In genomic region chr3:99113266-99113837, GRCm38 (mm10) we compare ENCODE assay signal across 27 mouse cellular contexts. TPM values are rescaled to one million over a fixed set of nuclear protein-coding genes. Genes with fewer than 3 reads are reported as not detected.
DNase-seq lines count a peak whose midpoint lies in the region; ATAC-seq and TF ChIP-seq lines count a peak whose summit lies in the region.
"Had no signal": no experiment of that assay in that cellular context is flagged by ENCODE, and none has a peak within 500 bp of the region (broad histone marks: within the 10 kb centered on the region; RNA-seq: fewer than 3 reads in every experiment).

No protein-coding gene starts in this region.

- H3K27ac ChIP-seq in MEL (ENCODE audit: control insufficient read depth, low read depth, low read length) = no peak overlapping the region
- H3K27ac ChIP-seq in limb, embryonic 15.5 days = peak overlapping the region; percentile 66; the same call in 1 of the 2 replicates
- H3K27ac ChIP-seq in hindbrain, embryonic 13.5 days = no peak overlapping the region
- H3K27ac ChIP-seq: forebrain, embryonic 10.5 days; forebrain, embryonic 13.5 days; gastrocnemius, adult 2 months; heart, embryonic 15.5 days; hindbrain, embryonic 15.5 days had no signal

- DNase-seq in 416B (ENCODE audit: low read depth) (peak; percentile 8), MEL (ENCODE audit: low read depth, low spot score) (peak; percentile 31)
- peak; percentile 78 for DNase-seq in fibroblast of lung, adult 2 months (ENCODE audit: low read depth)
- DNase-seq in heart, postnatal 36 days = no peak
- DNase-seq in spleen, postnatal 10 days (ENCODE audit: low spot score in 2 of 2) = no peak
- DNase-seq: adrenal gland, postnatal 10 days; cerebellum, adult 11 months; cerebellum, adult 2 months; cerebellum, adult 9-11 months; cerebellum, postnatal 25 days; embryo, embryonic 11 days; gastrocnemius, adult 2 months; gastrocnemius, postnatal 14 days; heart, adult 11 months; heart, postnatal 10 days; heart, postnatal 4 days had no signal

- H3K9ac ChIP-seq in MEL (ENCODE audit: control insufficient read depth, low read depth, low read length, poor library complexity, severe bottlenecking) = no peak overlapping the region
- no peak overlapping the region for H3K9ac ChIP-seq in limb, embryonic 15.5 days
- H3K9ac ChIP-seq in hindbrain, embryonic 13.5 days = no peak overlapping the region
- H3K9ac ChIP-seq: forebrain, embryonic 13.5 days; heart, embryonic 12.5 days; heart, embryonic 15.5 days; hindbrain, embryonic 15.5 days had no signal

- no peaks in the 10 kb centered on the region; a peak in 1 of 4 replicates for H3K36me3 ChIP-seq in MEL (ENCODE audit: control insufficient read depth in 1 of 2, insufficient read depth in 2 of 2, low read length in 2 of 2)
- H3K36me3 ChIP-seq in limb, embryonic 15.5 days = no peaks in the 10 kb centered on the region
- no peaks in the 10 kb centered on the region for H3K36me3 ChIP-seq in hindbrain, embryonic 13.5 days
- H3K36me3 ChIP-seq: forebrain, embryonic 10.5 days; heart, embryonic 12.5 days; heart, embryonic 15.5 days; hindbrain, embryonic 15.5 days had no signal

- peaks cover 0 to 6% of the 10 kb centered on the region in 2 experiments; a peak in 2 of 4 replicates for H3K4me1 ChIP-seq in MEL (ENCODE audit: control insufficient read depth in 1 of 2, insufficient read depth in 2 of 2, low read length in 2 of 2)
- H3K4me1 ChIP-seq in limb, embryonic 15.5 days = peaks cover 33% of the 10 kb centered on the region
- no peaks in the 10 kb centered on the region for H3K4me1 ChIP-seq in hindbrain, embryonic 13.5 days (replicated peaks)
- H3K4me1 ChIP-seq: forebrain, embryonic 10.5 days; forebrain, embryonic 13.5 days; heart, embryonic 12.5 days; heart, embryonic 15.5 days; hindbrain, embryonic 15.5 days had no signal

- TF ChIP-seq CTCF in MEL (IDR thresholded peaks at IDR 0.05 in 2 of 3, conservative IDR thresholded peaks at IDR 0.05 in 1 of 3; ENCODE audit: control insufficient read depth in 1 of 3, insufficient read depth in 1 of 3, low read depth in 2 of 3, low read length in 3 of 3, poor library complexity in 1 of 3, severe bottlenecking in 1 of 3) = no peak

- intact Hi-C loops in heart, postnatal 36 days (cut with DNase I) = no loop called here

- no peak for TF ChIP-seq POLR2A in MEL (IDR thresholded peaks at IDR 0.05; ENCODE audit: control insufficient read depth in 1 of 2, insufficient read depth in 1 of 2, low read depth in 1 of 2, low read length in 2 of 2, poor library complexity in 1 of 2)

- H3K4me3 ChIP-seq in MEL (ENCODE audit: control insufficient read depth in 1 of 2, insufficient read depth in 1 of 2, low read depth in 2 of 2, low read length in 2 of 2) = no peak overlapping the region
- H3K4me3 ChIP-seq in limb, embryonic 15.5 days = no peak overlapping the region
- H3K4me3 ChIP-seq in hindbrain, embryonic 13.5 days = no peak overlapping the region
- H3K4me3 ChIP-seq: erythroblast, embryonic 14.5 days; forebrain, embryonic 10.5 days; forebrain, embryonic 13.5 days; gastrocnemius, adult 2 months; heart, embryonic 12.5 days; heart, embryonic 15.5 days; hindbrain, embryonic 15.5 days had no signal

- ATAC-seq in limb, embryonic 15.5 days (ENCODE audit: insufficient number of reproducible peaks, low FRiP score, low TSS enrichment, low read depth) = no peak
- ATAC-seq in hindbrain, embryonic 13.5 days (ENCODE audit: low FRiP score) = no peak
- ATAC-seq: forebrain, embryonic 13.5 days; forebrain, embryonic 16.5 days; intestine, postnatal 0 days; Patski had no signal

- H3K9me3 ChIP-seq in MEL (replicated peaks; ENCODE audit: insufficient read depth, low read length) = no peaks in the 10 kb centered on the region
- no peaks in the 10 kb centered on the region for H3K9me3 ChIP-seq in limb, embryonic 15.5 days
- H3K9me3 ChIP-seq in hindbrain, embryonic 13.5 days = no peaks in the 10 kb centered on the region
- H3K9me3 ChIP-seq: forebrain, embryonic 10.5 days; forebrain, embryonic 13.5 days; heart, embryonic 12.5 days; heart, embryonic 15.5 days; hindbrain, embryonic 15.5 days had no signal

- TF ChIP-seq EP300 in MEL (IDR thresholded peaks at IDR 0.05; ENCODE audit: low read depth in 1 of 2, low read length in 2 of 2) = peak; percentile 71 to 85

- no peaks in the 10 kb centered on the region for H3K79me2 ChIP-seq in MEL (ENCODE audit: control insufficient read depth, insufficient read depth, low read length, poor library complexity)

- no peak overlapping the region for H3K4me2 ChIP-seq in limb, embryonic 15.5 days
- no peak overlapping the region for H3K4me2 ChIP-seq in hindbrain, embryonic 13.5 days
- H3K4me2 ChIP-seq: forebrain, embryonic 13.5 days; heart, embryonic 12.5 days; heart, embryonic 15.5 days; hindbrain, embryonic 15.5 days had no signal

- TF ChIP-seq RAD21 in MEL (IDR thresholded peaks at IDR 0.05; ENCODE audit: low read depth, low read length) = no peak

- H3K27me3 ChIP-seq in MEL (ENCODE audit: control insufficient read depth in 1 of 2, insufficient read depth in 2 of 2, low read length in 2 of 2) = no peaks in the 10 kb centered on the region
- no peaks in the 10 kb centered on the region for H3K27me3 ChIP-seq in limb, embryonic 15.5 days
- H3K27me3 ChIP-seq in hindbrain, embryonic 13.5 days = no peaks in the 10 kb centered on the region
- H3K27me3 ChIP-seq: forebrain, embryonic 13.5 days; heart, embryonic 12.5 days; heart, embryonic 15.5 days; hindbrain, embryonic 15.5 days; Patski had no signal

- whole genome bisulfite sequencing in limb, embryonic 15.5 days = 48% methylated on average over 7 of the region's 7 CpGs
- 85% methylated on average over 7 of the region's 7 CpGs for whole genome bisulfite sequencing in hindbrain, embryonic 13.5 days

TF ChIP-seq in MEL, 35 proteins besides CTCF, POLR2A, EP300 and RAD21:
- no peak for TF ChIP-seq SIN3A (IDR thresholded peaks at IDR 0.05; ENCODE audit: low read length)
- TF ChIP-seq MAZ (IDR thresholded peaks at IDR 0.05; ENCODE audit: low read depth, low read length) = no peak
- TF ChIP-seq RCOR1 (IDR thresholded peaks at IDR 0.05; ENCODE audit: low read depth, low read length) = peak; percentile 46; the same call in 1 of the 2 replicates
- TF ChIP-seq ETS1 (IDR thresholded peaks at IDR 0.05; ENCODE audit: low read depth, low read length) = 0 out of 2 replicates have a peak, but pooled peaks have one; percentile 33
- peak; percentile 43; the same call in 1 of the 2 replicates for TF ChIP-seq GATA1 (IDR thresholded peaks at IDR 0.05; ENCODE audit: low read depth, low read length)
- peak; percentile 72; the same call in 1 of the 2 replicates for TF ChIP-seq TCF12 (IDR thresholded peaks at IDR 0.05; ENCODE audit: low read depth, low read length)
- no peak for TF ChIP-seq SMC3 (IDR thresholded peaks at IDR 0.05; ENCODE audit: low read depth, low read length)
- peak; percentile 25; the same call in 1 of the 2 replicates for TF ChIP-seq USF1 (IDR thresholded peaks at IDR 0.05; ENCODE audit: low read depth, low read length)
- TF ChIP-seq ZMIZ1 (IDR thresholded peaks at IDR 0.05; ENCODE audit: low read depth, low read length) = no peak
TF ChIP-seq in MEL: peak in this region for 5.

RNA-seq across cellular contexts. Expression of gene Wars2, which starts 27.5 kb away (rescaled TPM):
- total RNA-seq in MEL (2012; rRNA removed) = 7.6 and 8.8 TPM in 2 replicates
- polyA plus RNA-seq in MEL (2012; ENCODE audit: insufficient read depth in 1 of 2, insufficient read length in 2 of 2, low read depth in 1 of 2, low replicate concordance in 2 of 2, missing spikeins in 1 of 2) = 10 to 100 TPM in 1 of 2 experiments, not detected in 1; 11.4 TPM
- polyA plus RNA-seq in limb, embryonic 15.5 days (2015; fragmentation: Nextera tagmentation; extraction: Ambion mirVana) = 8.3 and 8.8 TPM in 2 replicates
- total RNA-seq in heart, postnatal 36 days (2021) = 1 to 10 TPM; 6.0 to 6.5 TPM
- polyA plus RNA-seq in hindbrain, embryonic 13.5 days (2015; fragmentation: Nextera tagmentation; extraction: Ambion mirVana) = 4.6 and 5.1 TPM in 2 replicates

Comparison
In these comparisons a context has a peak if more than half of its experiments do, and no peak if none do; other contexts are left out.
1. DNase-seq: peak in 416B (single experiment), MEL (single experiment) and fibroblast of lung, adult 2 months (single experiment); none in heart, postnatal 36 days (0 of 2) and spleen, postnatal 10 days (0 of 2).